Comparison of ENCODE assay signal across 22 mouse cellular contexts in genomic region chr6:127531412-127532205, GRCm38 (mm10). TPM values are rescaled to one million over a fixed set of nuclear protein-coding genes. Genes with fewer than 3 reads are reported as not detected.
DNase-seq lines count a peak whose midpoint lies in the region; ATAC-seq and TF ChIP-seq lines count a peak whose summit lies in the region.
"Had no signal": no experiment of that assay in that cellular context is flagged by ENCODE, and none has a peak within 500 bp of the region (broad histone marks: within the 10 kb centered on the region; RNA-seq: fewer than 3 reads in every experiment).

No protein-coding gene starts in this region.

- H3K4me2 ChIP-seq in heart, embryonic 11.5 days: no peak overlapping the region
- no peak overlapping the region for H3K4me2 ChIP-seq in lung, embryonic 16.5 days (ENCODE audit: low read depth, low read length)
- H3K4me2 ChIP-seq: forebrain, embryonic 12.5 days; heart, embryonic 13.5 days; hindbrain, embryonic 13.5 days had no signal

- H3K9me3 ChIP-seq in heart, embryonic 11.5 days (replicated peaks; ENCODE audit: control insufficient read depth, low read length): no peaks in the 10 kb centered on the region
- no peaks in the 10 kb centered on the region for H3K9me3 ChIP-seq in lung, embryonic 16.5 days (ENCODE audit: control insufficient read depth, low read length)
- H3K9me3 ChIP-seq: embryonic facial prominence, embryonic 10.5 days; forebrain, embryonic 12.5 days; heart, embryonic 13.5 days; hindbrain, embryonic 13.5 days had no signal

- H3K9ac ChIP-seq in heart, embryonic 11.5 days (ENCODE audit: low read depth, low read length): no peak overlapping the region
- no peak overlapping the region for H3K9ac ChIP-seq in lung, embryonic 16.5 days (ENCODE audit: low read length)
- H3K9ac ChIP-seq: forebrain, embryonic 12.5 days; heart, embryonic 13.5 days; hindbrain, embryonic 13.5 days had no signal

- H3K4me1 ChIP-seq in heart, embryonic 11.5 days (ENCODE audit: control insufficient read depth, insufficient read depth, low read length): peaks cover 9% of the 10 kb centered on the region
- peaks cover 13% of the 10 kb centered on the region for H3K4me1 ChIP-seq in lung, embryonic 16.5 days (replicated peaks; ENCODE audit: control insufficient read depth, insufficient read depth, low read length)
- H3K4me1 ChIP-seq: embryonic facial prominence, embryonic 10.5 days had no signal

- no peak overlapping the region for H3K4me3 ChIP-seq in heart, embryonic 11.5 days (ENCODE audit: low read depth, low read length)
- no peak overlapping the region for H3K4me3 ChIP-seq in lung, embryonic 16.5 days (ENCODE audit: low read length)
- H3K4me3 ChIP-seq in left cerebral cortex, adult 2 months: no peak overlapping the region
- H3K4me3 ChIP-seq: embryonic facial prominence, embryonic 10.5 days; erythroblast, embryonic 14.5 days; forebrain, embryonic 12.5 days; heart, embryonic 13.5 days; hindbrain, embryonic 13.5 days had no signal

- DNase-seq in heart, adult 11 months: peak; percentile 73
- no peak for DNase-seq in lung, postnatal 36 days
- peak; percentile 39 for DNase-seq in testis, postnatal 10 days (ENCODE audit: low spot score)
- DNase-seq in right cerebral cortex, postnatal 14 days: no peak
- DNase-seq in left cerebral cortex, adult 2 months (ENCODE audit: extremely low spot score in 1 of 2, low spot score in 2 of 2): no peak
- DNase-seq: adrenal gland, postnatal 14 days; cerebellum, adult 18-20 months; cerebellum, postnatal 10 days; gastrocnemius, postnatal 14 days; heart, postnatal 10 days had no signal

- WGBS in heart, embryonic 11.5 days (ENCODE audit: insufficient replicate concordance): 44% methylated on average over 3 of the region's 3 CpGs
- 17% methylated on average over 3 of the region's 3 CpGs for WGBS in lung, embryonic 16.5 days

- no peaks in the 10 kb centered on the region for H3K36me3 ChIP-seq in heart, embryonic 11.5 days (ENCODE audit: control insufficient read depth, insufficient read depth, low read length)
- H3K36me3 ChIP-seq in lung, embryonic 16.5 days (ENCODE audit: control insufficient read depth, insufficient read depth, low read length): no peaks in the 10 kb centered on the region
- H3K36me3 ChIP-seq: embryonic facial prominence, embryonic 10.5 days; forebrain, embryonic 12.5 days; heart, embryonic 13.5 days; hindbrain, embryonic 13.5 days had no signal

- TF ChIP-seq CTCF in left cerebral cortex, adult 2 months (IDR thresholded peaks at IDR 0.05): no peak

- H3K27me3 ChIP-seq in heart, embryonic 11.5 days (ENCODE audit: control insufficient read depth, insufficient read depth, low read length): no peaks in the 10 kb centered on the region
- no peaks in the 10 kb centered on the region for H3K27me3 ChIP-seq in lung, embryonic 16.5 days (ENCODE audit: control insufficient read depth, insufficient read depth, low read depth, low read length)
- H3K27me3 ChIP-seq: heart, embryonic 13.5 days; hindbrain, embryonic 13.5 days had no signal

- no peak overlapping the region for H3K27ac ChIP-seq in heart, embryonic 11.5 days (ENCODE audit: low read depth, low read length)
- peak overlapping the region; percentile 76 for H3K27ac ChIP-seq in lung, embryonic 16.5 days (ENCODE audit: low read length)
- no peak overlapping the region for H3K27ac ChIP-seq in left cerebral cortex, adult 2 months
- H3K27ac ChIP-seq: embryonic facial prominence, embryonic 10.5 days; forebrain, embryonic 12.5 days; heart, embryonic 13.5 days; hindbrain, embryonic 13.5 days; hindbrain, postnatal 0 days had no signal

- ATAC-seq in heart, embryonic 11.5 days (replicated peaks; ENCODE audit: insufficient number of reproducible peaks, low FRiP score, low TSS enrichment): no peak
- peak; percentile 76 for ATAC-seq in lung, embryonic 16.5 days (ENCODE audit: low read depth)
- ATAC-seq in erythroid progenitor cell, adult 5-6 weeks (replicated peaks; ENCODE audit: low FRiP score, poor library complexity, severe bottlenecking): peak; percentile 63
- ATAC-seq: activated CD4-positive, CD25-positive, alpha-beta regulatory T cell, adult 4 months; forebrain, embryonic 16.5 days; hindbrain, postnatal 0 days; Patski had no signal

- intact Hi-C loops in left cerebral cortex, adult 2 months (cut with DNase I): no loop called here

RNA-seq across cellular contexts. Expression of gene Cracr2a, which starts 29.5 kb away (rescaled TPM):
- 0.93 and 1.0 TPM in 2 replicates for polyA plus RNA-seq in heart, embryonic 11.5 days (2014; fragmentation: Nextera tagmentation; extraction: Ambion mirVana)
- polyA plus RNA-seq in lung, embryonic 16.5 days (2015; fragmentation: Nextera tagmentation; extraction: Ambion mirVana): 4.3 and 4.7 TPM in 2 replicates
- 1.4 and 2.9 TPM in 2 replicates for total RNA-seq in erythroid progenitor cell, adult 5-6 weeks (2015; ENCODE audit: low replicate concordance)
- total RNA-seq in erythroid progenitor cell, adult 5-6 weeks (2017; ENCODE audit: low replicate concordance): 5.8 and 7.0 TPM in 2 replicates
- total RNA-seq in left cerebral cortex, adult 2 months (2021): 1 to 10 TPM; 2.6 to 3.1 TPM
- polyA plus RNA-seq: Patski had no signal

Comparison
In these comparisons a context has a peak if more than half of its experiments do, and no peak if none do; other contexts are left out.
1. DNase-seq: peak in heart, adult 11 months (single experiment) and testis, postnatal 10 days (single experiment); none in lung, postnatal 36 days (single experiment), right cerebral cortex, postnatal 14 days (single experiment) and left cerebral cortex, adult 2 months (0 of 2).